Mouse (Mus musculus): ENCODE results near the gene Tmem38b. TPM values are rescaled to one million over a fixed set of nuclear protein-coding genes. Genes with fewer than 3 reads are reported as not detected.

Gene Tmem38b
- polyA plus RNA-seq, 1 experiment from 2014 or later, result 19.8 TPM

GRCm38 (mm10) chr4:53882921-53883682 lies 57.3 kb downstream of the Tmem38b start:
- POLR2A ChIA-PET, result no interaction called here
- DNase-seq (ENCODE audit: low read depth, low spot score) (no peak), ATAC-seq (no peak)
- in situ Hi-C loops (cut with MboI; ENCODE audit: low pct_unique_long_range_greater_than_20kb), result no loop called here
- TF ChIP-seq CTCF (IDR thresholded peaks at IDR 0.05), result no peak
- CTCF ChIA-PET, result interaction anchor here (2.3 kb wide), 1 partner anchor 37 kb away, joined by 36 read pairs; no protein-coding TSS in a partner anchor
- no peaks in the 10 kb centered on the region for H3K27me3 ChIP-seq

- no peak for DNase-seq (ENCODE audit: low read depth, low spot score)
Measured at GRCm38 (mm10) chr4:53884351-53885245, 58.8 kb downstream of the Tmem38b start.

DNA sequence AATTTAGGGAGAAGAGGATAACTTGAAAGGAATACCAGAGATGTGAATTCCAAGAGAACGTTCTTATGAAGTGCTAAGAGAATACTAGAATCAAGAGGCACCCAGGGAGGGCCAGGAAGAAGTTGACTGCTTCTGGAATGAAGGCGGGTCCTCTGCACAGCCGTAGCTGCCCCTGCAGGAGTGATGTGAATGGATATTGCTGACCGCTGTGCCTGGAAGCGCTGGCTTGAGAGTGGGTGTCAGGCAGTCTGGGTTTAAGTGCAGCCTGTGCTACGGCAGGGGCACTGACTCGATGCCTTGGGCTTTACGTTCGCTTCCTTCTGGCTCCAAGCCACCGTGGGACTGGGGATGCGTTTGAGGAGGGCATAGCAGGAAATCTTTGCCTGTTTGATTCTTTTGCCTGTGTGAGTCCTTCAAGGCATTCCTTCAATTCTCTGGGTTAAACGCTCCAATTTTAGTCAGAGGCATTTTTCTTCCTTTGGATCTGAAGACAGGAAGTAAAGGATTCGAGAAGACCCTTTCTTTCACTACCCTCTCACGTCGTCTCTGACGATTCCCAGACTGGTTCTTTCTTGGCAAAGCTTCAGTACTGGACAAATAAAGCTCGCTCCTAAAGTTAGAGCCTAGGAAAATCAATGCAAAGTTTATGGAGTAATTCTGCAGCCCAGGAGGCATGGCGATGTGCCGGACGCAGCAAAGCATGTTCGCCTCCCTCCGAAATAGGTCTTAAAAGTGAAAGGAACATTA lies 60.7 kb downstream of the Tmem38b start:
- ChIA-PET CTCF (interaction anchor here (1.7 kb wide), 1 partner anchor 33 kb away, joined by 5 read pairs; no protein-coding TSS in a partner anchor), POLR2A (interaction anchor here (0.6 kb wide), 1 partner anchor 1708 kb away, joined by 3 read pairs; no protein-coding TSS in a partner anchor)
- H3K27me3 ChIP-seq, result no peaks in the 10 kb centered on the region
- no peak for TF ChIP-seq CTCF (IDR thresholded peaks at IDR 0.05)
- ATAC-seq (no peak), DNase-seq (ENCODE audit: low read depth, low spot score) (no peak)
- in situ Hi-C loops (cut with MboI; ENCODE audit: low pct_unique_long_range_greater_than_20kb), result no loop called here

More at GRCm38 (mm10) chr4:53884351-53885245, 58.8 kb downstream of the Tmem38b start:
- CTCF ChIA-PET, result interaction anchor here (0.7 to 2.3 kb wide), 19 partner anchors 8 to 1368 kb away, joined by 3 to 36 read pairs (median 4); no protein-coding TSS in a partner anchor
- in situ Hi-C loops (cut with MboI; ENCODE audit: low pct_unique_long_range_greater_than_20kb), result no loop called here
- ATAC-seq, result no peak
- no peaks in the 10 kb centered on the region for H3K27me3 ChIP-seq
- POLR2A ChIA-PET, result no interaction called here
- peak; percentile 59 for TF ChIP-seq CTCF (IDR thresholded peaks at IDR 0.05)

GRCm38 (mm10) chr4:53895335-53895734 lies 69.5 kb downstream of the Tmem38b start:
- in situ Hi-C loops (cut with MboI; ENCODE audit: low pct_unique_long_range_greater_than_20kb), result no loop called here
- ATAC-seq (no peak), DNase-seq (ENCODE audit: low read depth, low spot score) (no peak)
- CTCF ChIA-PET, result interaction anchor here (1.0 kb wide), 1 partner anchor 11 kb away, joined by 3 read pairs; no protein-coding TSS in a partner anchor
- no peaks in the 10 kb centered on the region for H3K27me3 ChIP-seq
- POLR2A ChIA-PET, result no interaction called here
- no peak for TF ChIP-seq CTCF (IDR thresholded peaks at IDR 0.05)

DNA sequence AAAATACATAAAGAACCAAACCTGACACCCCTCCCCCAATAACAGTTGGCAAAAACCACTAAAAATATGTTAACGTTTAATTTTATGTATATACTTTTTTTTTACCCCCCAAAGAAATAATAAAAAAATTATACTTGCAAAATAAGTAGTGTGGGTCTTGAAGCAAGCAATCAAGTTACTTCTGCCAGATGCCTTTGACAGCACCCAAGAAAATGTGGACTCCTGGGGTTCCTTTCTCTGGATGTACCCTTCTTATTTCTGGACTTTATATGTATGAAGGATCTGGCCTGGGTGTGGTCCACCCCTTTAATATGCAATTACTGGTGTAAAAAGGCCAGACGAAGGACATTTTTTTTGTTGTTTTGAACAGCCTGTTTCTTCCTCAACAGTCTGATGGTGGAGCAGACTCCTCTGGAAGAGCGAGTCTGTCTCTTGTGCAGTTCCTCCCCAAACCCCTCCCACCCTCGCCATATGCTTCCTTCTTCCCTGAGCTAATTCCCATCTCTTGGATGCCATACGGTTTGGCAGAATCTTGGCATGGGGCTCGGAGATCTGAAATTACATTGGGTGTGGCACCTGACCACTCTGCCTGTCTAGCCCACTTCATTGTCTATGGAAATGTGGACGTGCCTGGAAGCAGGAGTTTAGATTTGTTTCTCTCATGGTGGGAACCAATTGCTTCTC lies 70.4 kb downstream of the Tmem38b start:
- POLR2A ChIA-PET, result no interaction called here
- ATAC-seq, result no peak

DNA sequence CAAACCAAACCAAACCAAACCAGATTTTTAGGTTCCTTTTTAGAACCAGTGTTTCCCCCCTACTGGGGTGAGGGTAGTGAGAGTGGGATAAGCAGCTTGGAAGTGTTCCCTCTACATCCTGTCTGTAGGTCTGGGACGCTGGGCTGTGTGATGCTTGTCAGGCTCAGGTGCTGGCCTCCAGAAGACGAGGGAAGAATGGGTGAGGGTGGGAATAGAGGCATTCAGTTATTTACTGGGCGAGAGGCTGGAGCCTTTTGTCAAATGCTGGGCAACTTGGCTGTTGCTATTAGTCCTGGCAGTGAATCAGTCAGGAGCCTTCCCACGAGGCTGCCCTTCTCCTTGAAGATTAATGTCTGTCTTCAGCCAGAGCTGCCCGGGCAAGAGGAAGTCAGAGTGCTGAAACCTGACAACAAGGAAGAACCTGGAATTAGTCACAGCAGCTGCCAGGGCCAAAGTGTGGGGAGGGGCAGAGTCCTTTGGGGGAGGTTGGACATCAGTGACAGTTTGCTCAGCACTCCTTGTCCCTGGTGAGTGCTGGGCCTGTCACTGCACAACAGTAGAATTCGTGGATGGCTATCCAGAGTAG lies 74.6 kb downstream of the Tmem38b start:
- in situ Hi-C loops (cut with MboI; ENCODE audit: low pct_unique_long_range_greater_than_20kb), result no loop called here
- POLR2A ChIA-PET, result no interaction called here
- ATAC-seq, result no peak
- no peak for TF ChIP-seq CTCF (IDR thresholded peaks at IDR 0.05)
- CTCF ChIA-PET, result no interaction called here
- DNase-seq (ENCODE audit: low read depth, low spot score), result no peak
- no peaks in the 10 kb centered on the region for H3K27me3 ChIP-seq

More for the DNA sequence above, 70.4 kb downstream of the Tmem38b start:
- no peak for DNase-seq (ENCODE audit: low read depth, low spot score)
- CTCF ChIA-PET, result no interaction called here
- no peak for TF ChIP-seq CTCF (IDR thresholded peaks at IDR 0.05)
- H3K27me3 ChIP-seq, result no peaks in the 10 kb centered on the region
- in situ Hi-C loops (cut with MboI; ENCODE audit: low pct_unique_long_range_greater_than_20kb), result no loop called here

DNA sequence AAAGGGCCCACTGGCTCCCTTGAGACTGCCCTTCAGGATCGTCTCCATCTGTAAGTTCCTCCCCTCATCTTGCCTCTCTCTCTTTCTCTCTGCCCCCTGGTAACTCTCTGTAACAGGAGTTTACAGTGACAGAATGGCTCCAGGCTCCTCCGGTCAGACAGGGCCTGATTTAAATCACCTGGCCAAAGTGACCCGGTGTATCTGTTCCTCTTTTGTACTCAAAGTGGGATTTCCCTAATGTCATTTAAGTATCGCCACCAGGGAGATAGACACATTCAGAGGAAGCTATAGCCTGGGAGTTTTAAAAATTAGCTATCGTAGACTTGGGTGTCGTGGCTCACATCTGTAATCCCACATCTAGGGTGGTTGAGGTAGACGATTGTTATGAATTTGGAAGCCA lies 78.5 kb downstream of the Tmem38b start:
- in situ Hi-C loops (cut with MboI; ENCODE audit: low pct_unique_long_range_greater_than_20kb), result no loop called here
- ChIA-PET POLR2A (no interaction called here), CTCF (interaction anchor here (0.9 kb wide), 2 partner anchors 16 to 19 kb away, joined by 3 read pairs; no protein-coding TSS in a partner anchor)
- ATAC-seq (no peak), DNase-seq (ENCODE audit: low read depth, low spot score) (no peak)
- no peak for TF ChIP-seq CTCF (IDR thresholded peaks at IDR 0.05)
- no peaks in the 10 kb centered on the region for H3K27me3 ChIP-seq

- no peak for ATAC-seq
- ChIA-PET CTCF (interaction anchor here (0.9 to 1.4 kb wide), 2 partner anchors 11 to 15 kb away, joined by 3 read pairs; no protein-coding TSS in a partner anchor), POLR2A (no interaction called here)
- in situ Hi-C loops (cut with MboI; ENCODE audit: low pct_unique_long_range_greater_than_20kb), result no loop called here
- DNase-seq (ENCODE audit: low read depth, low spot score), result no peak
- no peaks in the 10 kb centered on the region for H3K27me3 ChIP-seq
- TF ChIP-seq CTCF (IDR thresholded peaks at IDR 0.05), result peak; percentile 56
Measured at GRCm38 (mm10) chr4:53905537-53905936, 79.7 kb downstream of the Tmem38b start.

GRCm38 (mm10) chr4:53907071-53907470 lies 81.2 kb downstream of the Tmem38b start:
- in situ Hi-C loops (cut with MboI; ENCODE audit: low pct_unique_long_range_greater_than_20kb), result no loop called here
- ChIA-PET CTCF (interaction anchor here (1.2 to 2.0 kb wide), 3 partner anchors 10 to 23 kb away, joined by 3 to 5 read pairs (median 4); no protein-coding TSS in a partner anchor), POLR2A (no interaction called here)
- ATAC-seq (no peak), DNase-seq (ENCODE audit: low read depth, low spot score) (no peak)
- no peak for TF ChIP-seq CTCF (IDR thresholded peaks at IDR 0.05)
- no peaks in the 10 kb centered on the region for H3K27me3 ChIP-seq

Other genes with a start within 250 kb of the Tmem38b start
- gene Fsd1l, start 194.6 kb upstream of the Tmem38b start, polyA plus RNA-seq (2021), result 2.7 TPM
- 6.0 TPM for gene Fktn, start 112.0 kb upstream of the Tmem38b start, polyA plus RNA-seq (2021)
- gene Tal2, start 46.3 kb upstream of the Tmem38b start, polyA plus RNA-seq (2021), result not detected